Mouse (Mus musculus) heart, embryonic 13.5 days (tissue): ENCODE measurements around the gene Pdzrn3. TPM values are rescaled to one million over a fixed set of nuclear protein-coding genes. Genes with fewer than 3 reads are reported as not detected.

ENCODE experiments used
- ATAC-seq: fragments of 200-750 bp; cut with Nextera tagmentation; 2 replicates; pipeline ENCODE4 v1.8.0; 2017; ENCODE audit warnings: moderate TSS enrichment; ENCODE audit not compliant: insufficient number of reproducible peaks, low FRiP score, low TSS enrichment; ENCODE audit errors: extremely low read depth
- H3K27ac ChIP-seq: fragments of 300-500 bp; sonication (generic); replicated peaks from 2 replicates; pipeline ENCODE4 v1.5.1; 2015; ENCODE audit warnings: moderate library complexity, mild to moderate bottlenecking, inconsistent platforms
- H3K27me3 ChIP-seq: fragments of 300-500 bp; sonication (generic); replicated peaks from 2 replicates; pipeline ENCODE4 v1.6.1; 2015; ENCODE audit warnings: mild to moderate bottlenecking, inconsistent platforms
- H3K36me3 ChIP-seq: fragments of 300-500 bp; sonication (generic); 2 replicates; pipeline ENCODE4 v1.6.1; 2015; ENCODE audit warnings: mild to moderate bottlenecking, inconsistent platforms
- H3K4me1 ChIP-seq: fragments of 300-500 bp; sonication (generic); 2 replicates; pipeline ENCODE4 v1.6.1; 2015; ENCODE audit warnings: inconsistent platforms
- H3K4me2 ChIP-seq: fragments of 300-500 bp; sonication (generic); 2 replicates; pipeline ENCODE4 v1.6.1; 2015; ENCODE audit warnings: inconsistent platforms, mild to moderate bottlenecking, moderate library complexity
- H3K4me3 ChIP-seq: fragments of 300-500 bp; sonication (generic); 2 replicates; pipeline ENCODE4 v1.5.1; 2015; ENCODE audit warnings: moderate library complexity, mild to moderate bottlenecking, inconsistent platforms
- H3K9ac ChIP-seq: fragments of 300-500 bp; sonication (generic); 2 replicates; pipeline ENCODE4 v1.6.1; 2015; ENCODE audit warnings: inconsistent platforms, mild to moderate bottlenecking, moderate library complexity
- H3K9me3 ChIP-seq: fragments of 300-500 bp; sonication (generic); 2 replicates; pipeline ENCODE4 v1.6.1; 2016; ENCODE audit warnings: inconsistent platforms
- WGBS: fragments of 180-500 bp; shearing (Covaris S2); methylation state at CpG from one replicate; pipeline ENCODE4 v1.1.7; 2015; ENCODE audit warnings: mixed read lengths; 5-methylcytosine and 5-hydroxymethylcytosine counted together
- polyA plus RNA-seq: library from polyadenylated mRNA; unstranded; fragments of >200 nt; fragmentation: Nextera tagmentation; extraction: Ambion mirVana; gene quantifications from 2 replicates; pipeline ENCODE4 v1.2.1, GENCODE M21; 2015

Pdzrn3 gene
- polyA plus RNA-seq, 1 experiment from 2014 or later: 9.8 TPM

GRCm38 (mm10) chr6:101251916-101252603, 125.6 kb downstream of the Pdzrn3 start:
- Histone ChIP-seq H3K36me3 (no peaks in the 10 kb centered on the region), H3K9ac (no peak overlapping the region), H3K27me3 (no peaks in the 10 kb centered on the region), H3K27ac (peak overlapping the region; percentile 69; the same call in 1 of the 2 replicates), H3K4me1 (peaks cover 69% of the 10 kb centered on the region), H3K4me3 (no peak overlapping the region), H3K4me2 (no peak overlapping the region), H3K9me3 (no peaks in the 10 kb centered on the region)
- WGBS: 57% methylated on average over 12 of the region's 12 CpGs
- no peak for ATAC-seq

GRCm38 (mm10) chr6:101251160-101251559, 126.5 kb downstream of the Pdzrn3 start:
- H3K4me1 ChIP-seq: peaks cover 76% of the 10 kb centered on the region
- H3K4me3 ChIP-seq: no peak overlapping the region
- WGBS: 41% methylated on average over 5 of the region's 5 CpGs

GRCm38 (mm10) chr6:101246137-101246536, 131.6 kb downstream of the Pdzrn3 start:
- Histone ChIP-seq H3K27ac (no peak overlapping the region), H3K4me1 (peaks cover 58% of the 10 kb centered on the region), H3K36me3 (no peaks in the 10 kb centered on the region), H3K4me3 (no peak overlapping the region), H3K9me3 (no peaks in the 10 kb centered on the region), H3K4me2 (no peak overlapping the region), H3K27me3 (no peaks in the 10 kb centered on the region), H3K9ac (no peak overlapping the region)
- WGBS: 74% methylated on average over 4 of the region's 4 CpGs
- ATAC-seq: no peak

More at GRCm38 (mm10) chr6:101251160-101251559, 126.5 kb downstream of the Pdzrn3 start:
- Histone ChIP-seq H3K9ac (no peak overlapping the region), H3K27ac (peak overlapping the region; percentile 69), H3K36me3 (no peaks in the 10 kb centered on the region), H3K4me2 (no peak overlapping the region), H3K27me3 (no peaks in the 10 kb centered on the region), H3K9me3 (no peaks in the 10 kb centered on the region)
- ATAC-seq: no peak

- Histone ChIP-seq H3K9me3 (no peaks in the 10 kb centered on the region), H3K4me1 (peaks cover 49% of the 10 kb centered on the region), H3K9ac (no peak overlapping the region), H3K4me3 (no peak overlapping the region), H3K27me3 (no peaks in the 10 kb centered on the region), H3K27ac (no peak overlapping the region), H3K36me3 (no peaks in the 10 kb centered on the region), H3K4me2 (no peak overlapping the region)
- ATAC-seq: no peak
- WGBS: 82% methylated on average over 3 of the region's 3 CpGs
These were observed 133.3 kb downstream of the Pdzrn3 start for GRCm38 (mm10) chr6:101244355-101244754.

- WGBS: 75% methylated on average over 7 of the region's 7 CpGs
- Histone ChIP-seq H3K27ac (no peak overlapping the region), H3K4me1 (peaks cover 38% of the 10 kb centered on the region)
These were observed 134.4 kb downstream of the Pdzrn3 start for GRCm38 (mm10) chr6:101243189-101243815.

GRCm38 (mm10) chr6:101236641-101237246, 141.0 kb downstream of the Pdzrn3 start:
- Histone ChIP-seq H3K36me3 (no peaks in the 10 kb centered on the region), H3K27ac (no peak overlapping the region), H3K9ac (no peak overlapping the region), H3K4me2 (no peak overlapping the region), H3K4me3 (no peak overlapping the region), H3K9me3 (no peaks in the 10 kb centered on the region), H3K4me1 (peaks cover 25% of the 10 kb centered on the region), H3K27me3 (no peaks in the 10 kb centered on the region)
- no peak for ATAC-seq
- 54% methylated on average over 4 of the region's 5 CpGs for WGBS

More at GRCm38 (mm10) chr6:101243189-101243815, 134.4 kb downstream of the Pdzrn3 start:
- Histone ChIP-seq H3K4me2 (no peak overlapping the region), H3K4me3 (no peak overlapping the region), H3K27me3 (no peaks in the 10 kb centered on the region), H3K36me3 (no peaks in the 10 kb centered on the region), H3K9me3 (no peaks in the 10 kb centered on the region), H3K9ac (no peak overlapping the region)
- ATAC-seq: no peak

- Histone ChIP-seq H3K4me2 (no peak overlapping the region), H3K9ac (no peak overlapping the region), H3K27ac (no peak overlapping the region), H3K27me3 (no peaks in the 10 kb centered on the region), H3K4me3 (no peak overlapping the region), H3K4me1 (peaks cover 25% of the 10 kb centered on the region), H3K36me3 (no peaks in the 10 kb centered on the region), H3K9me3 (no peaks in the 10 kb centered on the region)
- ATAC-seq: no peak
- 62% methylated on average over 7 of the region's 7 CpGs for WGBS
These were observed 141.5 kb downstream of the Pdzrn3 start for GRCm38 (mm10) chr6:101236230-101236629.

- no peak overlapping the region for H3K4me3 ChIP-seq
- no peaks in the 10 kb centered on the region for H3K27me3 ChIP-seq
- no peak overlapping the region for H3K9ac ChIP-seq
- WGBS: 80% methylated on average over 10 of the region's 10 CpGs
- H3K9me3 ChIP-seq: no peaks in the 10 kb centered on the region
- no peaks in the 10 kb centered on the region for H3K36me3 ChIP-seq
- H3K27ac ChIP-seq: no peak overlapping the region
- no peak for ATAC-seq
- no peak overlapping the region for H3K4me2 ChIP-seq
- peaks cover 18% of the 10 kb centered on the region for H3K4me1 ChIP-seq
These were observed 143.3 kb downstream of the Pdzrn3 start for GRCm38 (mm10) chr6:101234349-101234748.

GRCm38 (mm10) chr6:101233680-101234079, 144.0 kb downstream of the Pdzrn3 start:
- Histone ChIP-seq H3K4me2 (no peak overlapping the region), H3K4me1 (peaks cover 25% of the 10 kb centered on the region), H3K9me3 (no peaks in the 10 kb centered on the region), H3K9ac (no peak overlapping the region), H3K36me3 (no peaks in the 10 kb centered on the region), H3K4me3 (no peak overlapping the region), H3K27me3 (no peaks in the 10 kb centered on the region), H3K27ac (no peak overlapping the region)
- no peak for ATAC-seq
- WGBS: 58% methylated on average over 6 of the region's 6 CpGs

- Histone ChIP-seq H3K9me3 (no peaks in the 10 kb centered on the region), H3K4me3 (no peak overlapping the region), H3K27me3 (no peaks in the 10 kb centered on the region), H3K36me3 (no peaks in the 10 kb centered on the region), H3K4me2 (no peak overlapping the region), H3K27ac (no peak overlapping the region), H3K4me1 (peaks cover 34% of the 10 kb centered on the region), H3K9ac (no peak overlapping the region)
- 61% methylated on average over 8 of the region's 8 CpGs for WGBS
- no peak for ATAC-seq
These were observed 150.3 kb downstream of the Pdzrn3 start for GRCm38 (mm10) chr6:101227294-101227855.

GRCm38 (mm10) chr6:101220307-101220706, 157.4 kb downstream of the Pdzrn3 start:
- Histone ChIP-seq H3K4me2 (no peak overlapping the region), H3K9me3 (no peaks in the 10 kb centered on the region), H3K9ac (no peak overlapping the region), H3K4me1 (peaks cover 55% of the 10 kb centered on the region), H3K27me3 (no peaks in the 10 kb centered on the region), H3K27ac (no peak overlapping the region), H3K4me3 (no peak overlapping the region), H3K36me3 (no peaks in the 10 kb centered on the region)
- WGBS: 65% methylated on average over 3 of the region's 3 CpGs
- no peak for ATAC-seq
